Mouse (Mus musculus): Measurements from ENCODE around the gene Frmd7. TPM values are rescaled to one million over a fixed set of nuclear protein-coding genes. Genes with fewer than 3 reads are reported as not detected.

Gene Frmd7
- total and polyA plus RNA-seq, 3 experiments = not detected

DNA sequence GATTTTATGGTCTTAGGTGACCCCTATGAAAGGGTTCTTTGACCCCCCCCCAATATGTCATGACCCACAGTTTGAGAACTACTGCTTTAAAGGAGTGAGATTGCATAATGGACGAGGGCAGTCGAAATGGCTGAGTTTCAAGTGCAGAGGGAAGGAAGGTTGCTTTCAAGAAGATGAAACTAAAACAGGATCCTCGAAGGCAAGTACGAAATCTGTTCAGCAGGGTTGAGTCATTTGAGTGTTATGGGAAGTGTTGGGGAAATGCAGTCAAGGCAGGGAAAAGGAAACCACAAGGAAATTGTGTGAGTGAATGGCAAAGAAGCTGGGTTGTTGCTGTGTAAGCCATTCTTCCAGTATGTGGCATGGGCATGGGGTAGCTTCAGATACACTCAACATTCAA, 29.6 kb upstream of the Frmd7 start (continued):
- no peak for TF ChIP-seq JUN (IDR thresholded peaks at IDR 0.05; ENCODE audit: insufficient read depth, low read depth, low read length)

DNA sequence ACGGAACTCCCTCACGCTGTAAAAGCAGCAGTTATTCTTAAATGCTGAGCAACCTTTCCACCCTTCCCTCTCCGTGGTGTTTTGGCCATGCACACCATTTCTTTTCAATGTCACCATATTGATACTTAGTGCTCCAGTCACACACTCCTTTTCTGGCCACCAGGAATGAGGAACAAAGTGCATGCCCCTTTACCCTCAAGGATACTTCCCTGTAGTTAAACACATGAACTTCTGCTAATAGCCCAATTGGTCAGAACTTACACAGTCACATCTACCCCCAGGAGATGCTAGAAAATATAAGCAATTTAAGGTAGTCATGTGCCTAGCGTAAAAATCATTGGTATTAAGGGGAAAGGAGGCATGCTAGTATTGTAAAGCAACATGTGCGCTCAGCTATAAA, 27.4 kb upstream of the Frmd7 start:
- H3K9ac ChIP-seq (ENCODE audit: insufficient read depth, low read depth) = no peak overlapping the region
- H3K9me3 ChIP-seq (replicated peaks; ENCODE audit: low read length) = no peaks in the 10 kb centered on the region
- no peak for DNase-seq (ENCODE audit: extremely low read depth)
- in situ Hi-C loops (cut with MboI; ENCODE audit: low pct_ligation_motif_present, low pct_unique_long_range_greater_than_20kb, low sequenced_read_pairs) (no loop called here), dilution Hi-C loops (cut with MboI; ENCODE audit: extremely low pct_ligation_motif_present, extremely low pct_unique_long_range_greater_than_20kb, low sequenced_read_pairs) (no loop called here)
- H3K36me3 ChIP-seq (replicated peaks in 1 of 2; ENCODE audit: control insufficient read depth in 1 of 2, insufficient read depth in 1 of 2, low read length in 1 of 2) = no peaks in the 10 kb centered on the region
- no peaks in the 10 kb centered on the region for H3K79me2 ChIP-seq (replicated peaks; ENCODE audit: control insufficient read depth, extremely low read depth, insufficient read depth, poor library complexity, severe bottlenecking)
- no peak overlapping the region for H3K4me2 ChIP-seq (ENCODE audit: insufficient read depth, low read depth, poor library complexity, severe bottlenecking)
- H3K27me3 ChIP-seq (replicated peaks) = no peaks in the 10 kb centered on the region
- no peak overlapping the region for H3K27ac ChIP-seq (ENCODE audit: insufficient read depth, low read depth)
- TF ChIP-seq MAFK (IDR thresholded peaks at IDR 0.05; ENCODE audit: insufficient replicate concordance, low read length) (no peak), BHLHE40 (IDR thresholded peaks at IDR 0.05; ENCODE audit: low read depth, low read length) (no peak), JUND (conservative IDR thresholded peaks at IDR 0.05; ENCODE audit: low read depth, low read length) (no peak), EP300 (IDR thresholded peaks at IDR 0.05; ENCODE audit: low read length) (no peak), NELFE (IDR thresholded peaks at IDR 0.05; ENCODE audit: low read depth, low read length) (no peak), UBTF (IDR thresholded peaks at IDR 0.05; ENCODE audit: low read depth, low read length) (no peak)
- H3K4me1 ChIP-seq (ENCODE audit: control insufficient read depth in 1 of 2, insufficient read depth in 2 of 2) = no peaks in the 10 kb centered on the region
- no peak overlapping the region for H3K4me3 ChIP-seq (replicated peaks in 1 of 3; ENCODE audit: low read depth in 2 of 3, low read length in 2 of 3, poor library complexity in 1 of 3)

DNA sequence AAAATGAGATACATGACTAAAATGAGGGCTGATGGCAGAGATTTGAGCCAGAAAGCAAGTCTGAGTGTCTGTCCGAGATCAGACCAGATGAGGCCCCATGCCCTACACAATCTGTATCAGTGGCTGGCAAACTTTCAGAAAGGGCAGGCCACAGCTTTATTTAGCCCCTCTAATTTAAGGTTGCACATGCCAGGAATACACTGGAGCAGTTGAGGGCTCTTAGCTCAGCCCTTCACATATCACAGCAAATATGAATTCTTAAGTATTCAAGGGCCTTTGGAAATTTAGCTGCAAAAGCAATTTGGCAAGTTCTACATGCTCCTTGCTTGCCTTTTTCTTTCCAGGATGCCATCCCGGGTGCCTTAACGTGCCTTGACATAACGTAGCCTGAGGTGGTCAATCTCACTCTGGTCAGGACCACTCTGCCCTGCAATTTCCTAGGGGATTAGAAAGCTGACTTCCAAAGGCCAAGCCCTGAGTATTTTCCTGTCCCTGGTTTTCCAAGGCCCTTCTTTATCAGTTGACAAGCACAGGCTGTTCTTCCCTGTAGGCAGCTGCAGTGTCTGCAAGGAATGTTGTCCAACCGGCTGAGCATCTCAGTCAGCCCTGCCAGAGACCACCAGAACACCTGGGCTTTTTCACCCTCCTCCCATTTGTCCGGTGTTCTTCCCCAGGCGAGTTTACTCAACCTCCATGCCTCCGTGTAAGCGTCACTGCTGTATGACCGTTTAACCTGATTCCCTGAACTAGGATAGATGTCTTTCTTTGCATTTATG, 25.8 kb upstream of the Frmd7 start:
- Histone ChIP-seq H3K4me2 (ENCODE audit: insufficient read depth, low read depth, poor library complexity, severe bottlenecking) (no peak overlapping the region), H3K9ac (ENCODE audit: insufficient read depth, low read depth) (no peak overlapping the region), H3K27me3 (replicated peaks) (no peaks in the 10 kb centered on the region), H3K4me1 (ENCODE audit: control insufficient read depth in 1 of 2, insufficient read depth in 2 of 2) (no peaks in the 10 kb centered on the region), H3K36me3 (replicated peaks in 1 of 2; ENCODE audit: control insufficient read depth in 1 of 2, insufficient read depth in 1 of 2, low read length in 1 of 2) (no peaks in the 10 kb centered on the region), H3K27ac (ENCODE audit: insufficient read depth, low read depth) (no peak overlapping the region), H3K79me2 (replicated peaks; ENCODE audit: control insufficient read depth, extremely low read depth, insufficient read depth, poor library complexity, severe bottlenecking) (no peaks in the 10 kb centered on the region), H3K4me3 (replicated peaks in 1 of 3; ENCODE audit: low read depth in 2 of 3, low read length in 2 of 3, poor library complexity in 1 of 3) (no peak overlapping the region), H3K9me3 (replicated peaks; ENCODE audit: low read length) (no peaks in the 10 kb centered on the region)
- no peak for DNase-seq (ENCODE audit: extremely low read depth)
- in situ Hi-C loops (cut with MboI; ENCODE audit: low pct_ligation_motif_present, low pct_unique_long_range_greater_than_20kb, low sequenced_read_pairs) = no loop called here
- dilution Hi-C loops (cut with MboI; ENCODE audit: extremely low pct_ligation_motif_present, extremely low pct_unique_long_range_greater_than_20kb, low sequenced_read_pairs) = no loop called here
- TF ChIP-seq ETS1 (conservative IDR thresholded peaks at IDR 0.05; ENCODE audit: low read depth, low read length) = no peak
- no peak for TF ChIP-seq RAD21 (IDR thresholded peaks at IDR 0.05; ENCODE audit: low read depth, low read length)
- no peak for TF ChIP-seq HCFC1 (IDR thresholded peaks at IDR 0.05; ENCODE audit: low read depth, low read length)
- no peak for TF ChIP-seq USF1 (IDR thresholded peaks at IDR 0.05; ENCODE audit: low read depth, low read length)
- TF ChIP-seq JUN (IDR thresholded peaks at IDR 0.05; ENCODE audit: insufficient read depth, low read depth, low read length) = no peak
- no peak for TF ChIP-seq JUND (conservative IDR thresholded peaks at IDR 0.05; ENCODE audit: low read depth, low read length)
- no peak for TF ChIP-seq E2F4 (IDR thresholded peaks at IDR 0.05; ENCODE audit: insufficient replicate concordance, low read depth, low read length)
